Mouse (Mus musculus) myocyte (in vitro differentiated cells): Measurements from ENCODE around the gene Gpx3.

Experiments used
- E2F4 ChIP-seq: IDR thresholded peaks from one replicate; pipeline ENCODE4 v1.6.1; 2011; ENCODE audit warnings: mild to moderate bottlenecking, control low read depth, moderate library complexity; ENCODE audit not compliant: insufficient read depth
- POLR2A ChIP-seq: IDR thresholded peaks from one replicate; pipeline ENCODE4 v1.6.1; 2011; ENCODE audit warnings: low read depth, mild to moderate bottlenecking, control low read depth, moderate library complexity; ENCODE audit not compliant: insufficient read length

DNA sequence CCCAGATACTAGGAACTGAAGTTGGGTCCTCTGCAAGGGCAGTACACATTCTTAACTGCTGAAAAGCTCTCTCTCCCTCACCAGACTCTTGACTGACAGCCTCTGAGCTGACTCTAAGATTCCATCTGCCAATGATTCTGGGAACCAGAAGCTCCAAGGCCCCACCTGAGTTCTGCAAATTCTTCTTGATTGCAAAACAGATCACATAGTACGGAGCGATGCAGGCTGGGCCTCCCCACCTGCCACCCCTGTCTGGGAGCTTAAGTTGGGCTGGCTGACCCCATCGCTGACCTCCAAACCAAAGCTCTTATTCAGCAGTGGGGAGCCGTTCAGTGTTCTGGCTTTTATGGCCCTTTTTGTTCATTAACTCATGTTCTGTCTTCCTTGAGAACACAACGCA lies 4.8 kb upstream of the Gpx3 start:
- TF ChIP-seq POLR2A (no peak), E2F4 (no peak)
